Mouse (Mus musculus): Measurements from ENCODE around the gene Duox2.

Gene Duox2

GRCm38 (mm10) chr2:122235425-122235824 lies 62.8 kb downstream of the Duox2 start:
- DNase-seq, result no peak

GRCm38 (mm10) chr2:122234611-122235288 lies 63.5 kb downstream of the Duox2 start, which contains the start of gene Sord:
Sord (plus strand) TSS chr2:122234749.
- DNase-seq, result peak; percentile 88

GRCm38 (mm10) chr2:122233759-122234557 lies 64.3 kb downstream of the Duox2 start:
- DNase-seq, result peak; percentile 5

GRCm38 (mm10) chr2:122233341-122233740 lies 64.9 kb downstream of the Duox2 start:
- DNase-seq, result no peak

- DNase-seq, result no peak
Measured at GRCm38 (mm10) chr2:122231616-122232015, 66.6 kb downstream of the Duox2 start.

- no peak for DNase-seq
Measured at GRCm38 (mm10) chr2:122230395-122230794, 67.9 kb downstream of the Duox2 start.
